Mouse (Mus musculus): ENCODE measurements around the gene Nrip1. TPM values are rescaled to one million over a fixed set of nuclear protein-coding genes. Genes with fewer than 3 reads are reported as not detected.

Gene Nrip1
- polyA plus RNA-seq, 1 experiment from 2014 or later: 33.7 TPM

DNA sequence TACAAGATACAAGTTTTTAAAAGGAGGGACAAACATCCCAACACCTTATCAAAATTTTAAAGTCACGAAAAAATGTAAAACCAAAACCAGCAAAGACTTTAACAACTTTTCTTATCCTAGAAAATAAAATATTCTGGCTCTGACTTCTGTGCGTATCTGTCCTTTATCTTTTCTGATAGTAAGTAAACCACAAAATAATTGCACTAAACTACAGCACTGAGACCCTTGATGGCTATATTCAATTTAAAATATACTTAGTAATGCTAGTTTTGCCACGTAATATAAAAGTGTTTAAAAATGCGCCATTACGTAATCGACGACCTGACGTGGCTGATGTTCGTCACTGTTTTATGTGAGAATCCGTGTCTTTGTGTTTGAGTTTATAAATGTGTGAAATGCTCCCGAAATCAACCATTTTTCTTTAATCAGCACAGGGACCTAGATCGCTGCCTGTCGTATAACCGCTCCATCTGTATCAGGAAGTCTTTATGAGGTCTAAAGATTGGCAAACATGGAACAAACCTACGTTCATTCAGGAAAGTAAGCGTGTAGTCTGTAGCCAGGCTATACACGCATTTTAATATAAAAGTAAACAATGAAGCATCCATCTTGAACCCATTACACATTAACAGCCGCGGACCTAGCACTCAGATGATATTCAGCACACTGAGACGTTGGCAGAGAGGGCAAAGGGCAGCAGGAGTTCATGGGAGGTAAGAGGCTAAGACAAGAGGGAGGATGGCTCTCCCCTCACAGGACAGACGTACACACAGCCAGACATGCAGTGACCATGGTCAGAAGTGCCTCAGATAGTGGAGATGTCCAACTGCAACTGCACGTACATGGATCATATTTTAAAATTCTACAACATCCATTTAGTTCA is 56.4 kb downstream of the Nrip1 start:
- no peak for DNase-seq (ENCODE audit: low spot score)
- ATAC-seq (replicated peaks; ENCODE audit: low FRiP score, low read depth): no peak
- peaks cover 24% of the 10 kb centered on the region for H3K4me1 ChIP-seq (replicated peaks; ENCODE audit: insufficient read depth, low read length)
- no peaks in the 10 kb centered on the region for H3K27me3 ChIP-seq (ENCODE audit: insufficient read depth, low read length)
- H3K36me3 ChIP-seq (ENCODE audit: insufficient read depth, low read length): no peaks in the 10 kb centered on the region
- no peak overlapping the region for H3K27ac ChIP-seq
- 84% methylated on average over 22 of the region's 22 CpGs for WGBS
- no peak overlapping the region for H3K4me3 ChIP-seq (replicated peaks; ENCODE audit: low read depth, low read length)
- no peak overlapping the region for H3K9ac ChIP-seq (ENCODE audit: low read depth, low read length)
- H3K4me2 ChIP-seq (ENCODE audit: low read length): no peak overlapping the region
- TF ChIP-seq CTCF (IDR thresholded peaks at IDR 0.05; ENCODE audit: low read depth): no peak
- H3K9me3 ChIP-seq (replicated peaks; ENCODE audit: low read length): no peaks in the 10 kb centered on the region

DNA sequence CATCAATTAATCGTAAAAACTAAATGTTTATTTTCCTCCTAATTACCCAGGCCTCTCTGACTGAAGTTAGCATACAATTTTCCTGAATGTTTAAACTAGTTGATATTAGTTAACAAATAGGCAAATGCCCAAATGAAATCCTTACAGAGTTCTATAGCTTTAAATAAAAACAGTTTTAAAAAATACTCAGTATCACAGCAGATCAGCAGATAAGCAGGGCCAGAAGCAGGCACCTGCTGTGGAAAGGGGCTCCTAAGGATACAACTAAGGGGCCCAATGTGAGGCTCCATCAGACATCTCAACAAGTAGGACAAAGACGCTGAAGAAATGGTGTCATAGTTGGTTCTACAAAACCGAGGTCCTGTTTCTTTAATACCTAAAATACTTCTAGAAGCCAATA is 58.0 kb downstream of the Nrip1 start:
- no peak for DNase-seq (ENCODE audit: low spot score)
- Histone ChIP-seq H3K4me1 (replicated peaks; ENCODE audit: insufficient read depth, low read length) (peaks cover 14% of the 10 kb centered on the region), H3K4me2 (ENCODE audit: low read length) (no peak overlapping the region), H3K36me3 (ENCODE audit: insufficient read depth, low read length) (no peaks in the 10 kb centered on the region), H3K27ac (no peak overlapping the region), H3K9ac (ENCODE audit: low read depth, low read length) (no peak overlapping the region), H3K4me3 (replicated peaks; ENCODE audit: low read depth, low read length) (no peak overlapping the region), H3K27me3 (ENCODE audit: insufficient read depth, low read length) (no peaks in the 10 kb centered on the region), H3K9me3 (replicated peaks; ENCODE audit: low read length) (no peaks in the 10 kb centered on the region)
- WGBS: 86% methylated on average over 3 of the region's 3 CpGs
- TF ChIP-seq CTCF (IDR thresholded peaks at IDR 0.05; ENCODE audit: low read depth): no peak
- ATAC-seq (replicated peaks; ENCODE audit: low FRiP score, low read depth): no peak

DNA sequence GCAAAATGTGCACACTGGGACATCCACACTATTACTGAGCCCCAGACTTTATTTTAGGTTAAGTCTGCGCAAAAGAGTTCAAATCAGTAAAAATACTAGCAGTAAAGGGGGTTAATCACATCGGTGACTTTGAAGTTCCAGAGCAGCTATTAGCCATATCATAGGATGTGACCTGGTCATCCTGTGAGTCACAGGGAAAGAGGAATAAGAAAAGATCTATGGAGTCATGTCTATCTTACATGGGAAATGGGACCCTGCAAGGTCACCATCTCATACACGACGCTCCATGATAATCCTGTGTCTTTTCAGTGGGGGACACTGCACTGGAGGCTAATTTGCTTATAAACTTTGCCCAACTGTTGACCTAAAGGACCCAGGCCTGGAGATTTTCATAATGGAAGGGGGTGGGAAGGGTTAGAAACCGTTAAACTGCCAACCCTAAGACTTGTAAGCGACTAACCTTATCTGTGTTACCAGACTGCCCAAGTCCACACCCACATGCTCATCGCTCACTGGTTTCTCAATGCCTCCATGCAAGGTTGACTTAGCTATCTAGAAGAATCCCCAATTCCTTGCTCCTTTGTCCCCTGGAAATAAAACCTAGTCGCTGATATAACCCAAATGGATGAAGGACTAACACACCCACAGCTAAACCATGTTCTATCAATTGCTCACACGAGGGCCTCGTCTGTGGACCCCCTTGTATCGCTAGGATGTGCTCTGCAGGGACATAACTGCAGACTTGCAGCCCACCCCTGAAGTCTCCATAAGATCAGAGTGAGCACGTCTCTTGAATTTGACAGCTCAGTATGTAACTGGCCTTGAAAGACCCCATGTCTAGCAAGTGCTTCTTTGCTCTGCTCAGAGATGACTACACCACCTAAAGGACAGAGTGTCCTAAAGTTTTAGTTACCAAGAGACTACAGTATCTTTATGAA is 59.3 kb downstream of the Nrip1 start:
- peaks cover 9% of the 10 kb centered on the region for H3K4me1 ChIP-seq (replicated peaks; ENCODE audit: insufficient read depth, low read length)
- no peak for DNase-seq (ENCODE audit: low spot score)
- no peaks in the 10 kb centered on the region for H3K9me3 ChIP-seq (replicated peaks; ENCODE audit: low read length)
- no peak overlapping the region for H3K4me3 ChIP-seq (replicated peaks; ENCODE audit: low read depth, low read length)
- H3K27me3 ChIP-seq (ENCODE audit: insufficient read depth, low read length): no peaks in the 10 kb centered on the region
- WGBS: 85% methylated on average over 12 of the region's 12 CpGs
- 0 out of 2 replicates have a peak, but pooled peaks cover 3% of the 10 kb centered on the region for H3K36me3 ChIP-seq (ENCODE audit: insufficient read depth, low read length)
- ATAC-seq (replicated peaks; ENCODE audit: low FRiP score, low read depth): no peak
- no peak overlapping the region for H3K27ac ChIP-seq
- H3K4me2 ChIP-seq (ENCODE audit: low read length): no peak overlapping the region
- H3K9ac ChIP-seq (ENCODE audit: low read depth, low read length): no peak overlapping the region
- no peak for TF ChIP-seq CTCF (IDR thresholded peaks at IDR 0.05; ENCODE audit: low read depth)

DNA sequence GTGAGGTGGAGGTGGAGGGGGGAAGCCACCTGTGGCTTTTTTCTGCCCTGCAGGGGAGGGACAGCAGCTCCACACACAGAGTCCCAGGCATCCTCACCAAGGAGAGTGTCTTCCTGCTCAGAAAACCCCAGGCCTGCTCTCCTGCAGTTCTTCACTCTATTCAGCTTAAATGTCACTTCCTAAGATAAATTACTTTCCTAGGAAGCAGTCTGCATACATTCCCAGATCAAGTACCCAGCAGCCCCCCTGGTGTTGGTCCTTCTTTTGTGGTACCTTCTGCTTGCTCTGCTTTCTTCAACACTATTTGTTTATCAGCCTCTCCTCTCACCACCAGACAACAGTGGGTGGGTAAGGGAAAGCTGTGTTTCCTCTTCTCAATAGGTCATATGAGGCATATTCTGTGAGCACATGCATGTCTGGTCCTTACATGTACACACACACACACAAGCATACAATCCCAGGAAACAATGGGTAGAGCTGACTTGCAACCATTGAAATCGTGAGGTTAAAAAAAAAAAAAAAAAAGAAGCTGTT is 60.7 kb downstream of the Nrip1 start:
- Histone ChIP-seq H3K9me3 (replicated peaks; ENCODE audit: low read length) (no peaks in the 10 kb centered on the region), H3K4me1 (replicated peaks; ENCODE audit: insufficient read depth, low read length) (peaks cover 5% of the 10 kb centered on the region; the same call in 1 of the 2 replicates), H3K4me2 (ENCODE audit: low read length) (no peak overlapping the region), H3K36me3 (ENCODE audit: insufficient read depth, low read length) (0 out of 2 replicates have a peak, but pooled peaks cover 9% of the 10 kb centered on the region), H3K27me3 (ENCODE audit: insufficient read depth, low read length) (no peaks in the 10 kb centered on the region), H3K9ac (ENCODE audit: low read depth, low read length) (no peak overlapping the region), H3K4me3 (replicated peaks; ENCODE audit: low read depth, low read length) (no peak overlapping the region), H3K27ac (no peak overlapping the region)
- 45% methylated on average over 1 of the region's 1 CpGs for WGBS
- no peak for DNase-seq (ENCODE audit: low spot score)
- no peak for ATAC-seq (replicated peaks; ENCODE audit: low FRiP score, low read depth)
- no peak for TF ChIP-seq CTCF (IDR thresholded peaks at IDR 0.05; ENCODE audit: low read depth)

DNA sequence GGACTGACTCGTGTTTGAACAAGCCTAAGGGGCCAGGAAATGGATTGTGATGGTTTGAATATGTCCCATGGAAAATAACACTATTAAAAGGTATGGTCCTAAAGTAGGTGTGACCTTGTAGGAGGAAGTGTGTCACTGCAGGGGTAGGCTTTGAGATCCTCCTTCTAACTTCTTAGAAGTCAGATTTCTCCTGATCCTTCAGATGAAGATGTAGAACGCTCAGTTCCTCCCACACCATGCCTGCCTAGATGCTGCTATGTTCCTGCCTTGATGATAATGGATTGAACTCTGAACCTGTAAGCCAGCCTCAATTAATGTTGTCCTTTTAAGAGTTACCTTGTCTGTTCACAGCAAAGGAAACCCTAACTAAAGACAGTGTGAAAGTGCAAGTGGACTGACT is 62.8 kb downstream of the Nrip1 start:
- Histone ChIP-seq H3K9me3 (replicated peaks; ENCODE audit: low read length) (no peaks in the 10 kb centered on the region), H3K4me1 (replicated peaks; ENCODE audit: insufficient read depth, low read length) (no peaks in the 10 kb centered on the region), H3K4me3 (replicated peaks; ENCODE audit: low read depth, low read length) (no peak overlapping the region), H3K9ac (ENCODE audit: low read depth, low read length) (no peak overlapping the region), H3K27ac (no peak overlapping the region), H3K36me3 (ENCODE audit: insufficient read depth, low read length) (0 out of 2 replicates have a peak, but pooled peaks cover 9% of the 10 kb centered on the region), H3K27me3 (ENCODE audit: insufficient read depth, low read length) (no peaks in the 10 kb centered on the region), H3K4me2 (ENCODE audit: low read length) (no peak overlapping the region)
- no peak for TF ChIP-seq CTCF (IDR thresholded peaks at IDR 0.05; ENCODE audit: low read depth)
- DNase-seq (ENCODE audit: low spot score): no peak
- ATAC-seq (replicated peaks; ENCODE audit: low FRiP score, low read depth): no peak
- 82% methylated on average over 2 of the region's 2 CpGs for WGBS

DNA sequence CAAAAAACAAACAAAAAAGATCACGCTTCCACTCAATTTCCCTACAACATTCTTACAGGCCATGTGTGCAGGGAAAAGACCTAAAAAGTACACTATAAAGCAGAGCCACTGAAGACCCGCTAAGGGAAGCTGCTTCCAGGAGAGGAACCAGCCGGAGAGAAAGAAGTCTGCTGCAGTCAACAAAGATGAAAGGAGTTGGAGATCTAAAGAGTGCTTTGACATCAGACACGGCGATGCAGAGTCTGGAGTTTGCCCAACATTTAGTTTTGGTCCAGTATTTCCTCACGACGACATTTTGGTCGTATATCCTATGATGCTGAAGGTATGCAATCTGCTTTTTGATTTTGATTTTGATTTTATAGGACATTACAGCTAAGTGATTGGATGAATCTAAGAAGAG is 63.3 kb downstream of the Nrip1 start:
- no peak overlapping the region for H3K4me2 ChIP-seq (ENCODE audit: low read length)
- no peak for DNase-seq (ENCODE audit: low spot score)

More for the DNA sequence above, 63.3 kb downstream of the Nrip1 start:
- 74% methylated on average over 8 of the region's 8 CpGs for WGBS
- Histone ChIP-seq H3K4me3 (replicated peaks; ENCODE audit: low read depth, low read length) (no peak overlapping the region), H3K4me1 (replicated peaks; ENCODE audit: insufficient read depth, low read length) (no peaks in the 10 kb centered on the region), H3K9me3 (replicated peaks; ENCODE audit: low read length) (no peaks in the 10 kb centered on the region), H3K36me3 (ENCODE audit: insufficient read depth, low read length) (0 out of 2 replicates have a peak, but pooled peaks cover 9% of the 10 kb centered on the region), H3K9ac (ENCODE audit: low read depth, low read length) (no peak overlapping the region), H3K27ac (no peak overlapping the region), H3K27me3 (ENCODE audit: insufficient read depth, low read length) (no peaks in the 10 kb centered on the region)
- TF ChIP-seq CTCF (IDR thresholded peaks at IDR 0.05; ENCODE audit: low read depth): no peak
- ATAC-seq (replicated peaks; ENCODE audit: low FRiP score, low read depth): no peak
